Mouse (Mus musculus) MEL (cell line): ENCODE measurements around the gene Gapdh. TPM values are rescaled to one million over a fixed set of nuclear protein-coding genes. Genes with fewer than 3 reads are reported as not detected.
A peak's percentile ranks its signal among the peaks of the same experiment; 100 is the strongest.

Source experiments
- DNase-seq: peaks from one replicate; pipeline ENCODE4 v3.0.0; 2011; ENCODE audit warnings: low read depth, low spot score
- H3K27ac ChIP-seq: 2 replicates; pipeline ENCODE4 v1.5.1; 2012; ENCODE audit warnings: low read depth, mild to moderate bottlenecking, control low read depth, low read length, moderate library complexity; ENCODE audit not compliant: control insufficient read depth
- H3K27me3 ChIP-seq, 2 experiments: fragments of 150-350 bp in 1 of 2; sonication (generic) in 1 of 2; 2 replicates each; pipeline ENCODE4 v1.6.1; 2012; ENCODE audit warnings: low read length in 2 of 2, mild to moderate bottlenecking in 2 of 2, improper control_type of control experiment in 1 of 2, moderate library complexity in 1 of 2; ENCODE audit not compliant: insufficient read depth in 2 of 2, control insufficient read depth in 1 of 2
- H3K36me3 ChIP-seq, 2 experiments: 2 replicates each; pipeline ENCODE4 v1.6.1; 2012 to 2014; ENCODE audit warnings: low read length in 2 of 2, improper control_type of control experiment in 1 of 2, inconsistent platforms in 1 of 2, mild to moderate bottlenecking in 1 of 2; ENCODE audit not compliant: insufficient read depth in 2 of 2, control insufficient read depth in 1 of 2
- H3K4me1 ChIP-seq, 2 experiments: fragments of 150-350 bp in 1 of 2; sonication (generic) in 1 of 2; 2 replicates each; pipeline ENCODE4 v1.6.1; 2012; ENCODE audit warnings: low read length in 2 of 2, improper control_type of control experiment in 1 of 2, mild to moderate bottlenecking in 1 of 2; ENCODE audit not compliant: insufficient read depth in 2 of 2, control insufficient read depth in 1 of 2
- H3K4me3 ChIP-seq, 2 experiments: fragments of 150-350 bp in 1 of 2; sonication (generic) in 1 of 2; 2 replicates each; pipeline ENCODE4 v1.5.1; 2012; ENCODE audit warnings: low read depth in 2 of 2, low read length in 2 of 2, mild to moderate bottlenecking in 2 of 2, moderate library complexity in 2 of 2, control low read depth in 1 of 2, improper control_type of control experiment in 1 of 2; ENCODE audit not compliant: control insufficient read depth in 1 of 2, insufficient read depth in 1 of 2
- H3K79me2 ChIP-seq: 2 replicates; pipeline ENCODE4 v1.6.1; 2012; ENCODE audit warnings: mild to moderate bottlenecking, low read length, moderate library complexity; ENCODE audit not compliant: control insufficient read depth, poor library complexity, insufficient read depth
- H3K9ac ChIP-seq: 2 replicates; pipeline ENCODE4 v1.6.1; 2012; ENCODE audit warnings: low read depth, mild to moderate bottlenecking, control low read depth, low read length, moderate library complexity; ENCODE audit not compliant: control insufficient read depth, poor library complexity, severe bottlenecking
- H3K9me3 ChIP-seq: fragments of 150-350 bp; sonication (generic); replicated peaks from 2 replicates; pipeline ENCODE4 v1.6.1; 2012; ENCODE audit warnings: mild to moderate bottlenecking, low read length, improper control_type of control experiment, moderate library complexity; ENCODE audit not compliant: insufficient read depth
- BHLHE40 ChIP-seq: IDR thresholded peaks from 2 replicates; pipeline ENCODE4 v1.6.1; 2012; ENCODE audit warnings: low read depth, mild to moderate bottlenecking, inconsistent platforms, low read length, improper control_type of control experiment, borderline replicate concordance
- CHD2 ChIP-seq: IDR thresholded peaks from 2 replicates; pipeline ENCODE4 v1.6.1; 2011; ENCODE audit warnings: low read length, improper control_type of control experiment
- CTCF ChIP-seq, 3 experiments: IDR thresholded peaks in 2 of 3; conservative IDR thresholded peaks in 1 of 3; 2 replicates each; pipeline ENCODE4 v1.5.1; 2011 to 2012; ENCODE audit warnings: low read length in 3 of 3, low read depth in 2 of 3, mild to moderate bottlenecking in 2 of 3, improper control_type of control experiment in 1 of 3, inconsistent platforms in 1 of 3, mixed read lengths in 1 of 3, moderate library complexity in 1 of 3; ENCODE audit not compliant: control insufficient read depth in 1 of 3, insufficient read depth in 1 of 3, poor library complexity in 1 of 3, severe bottlenecking in 1 of 3
- E2F4 ChIP-seq: IDR thresholded peaks from 2 replicates; pipeline ENCODE4 v1.6.1; 2011; ENCODE audit warnings: low read depth, low read length, improper control_type of control experiment, borderline replicate concordance
- GABPA ChIP-seq: IDR thresholded peaks from 2 replicates; pipeline ENCODE4 v1.6.1; 2012; ENCODE audit warnings: low read depth, mild to moderate bottlenecking, inconsistent platforms, low read length, improper control_type of control experiment, moderate library complexity
- GATA1 ChIP-seq: IDR thresholded peaks from 2 replicates; pipeline ENCODE4 v1.6.1; 2011; ENCODE audit warnings: low read depth, low read length, improper control_type of control experiment
- HCFC1 ChIP-seq: IDR thresholded peaks from 2 replicates; pipeline ENCODE4 v1.6.1; 2012; ENCODE audit warnings: low read depth, mild to moderate bottlenecking, inconsistent platforms, low read length, improper control_type of control experiment, moderate library complexity
- KAT2A ChIP-seq: conservative IDR thresholded peaks from 2 replicates; pipeline ENCODE4 v1.6.1; 2012; ENCODE audit warnings: low read depth, low read length, improper control_type of control experiment, inconsistent platforms
- MAFK ChIP-seq: IDR thresholded peaks from 2 replicates; pipeline ENCODE4 v1.6.1; 2011; ENCODE audit warnings: low read depth, mild to moderate bottlenecking, low read length, improper control_type of control experiment, borderline replicate concordance
- MEF2A ChIP-seq: IDR thresholded peaks from 2 replicates; pipeline ENCODE4 v1.6.1; 2014; ENCODE audit warnings: low read depth, mild to moderate bottlenecking, inconsistent platforms, low read length, improper control_type of control experiment; ENCODE audit not compliant: poor library complexity, insufficient replicate concordance, severe bottlenecking; ENCODE audit errors: extremely low read depth
- MXI1 ChIP-seq: IDR thresholded peaks from 2 replicates; pipeline ENCODE4 v1.6.1; 2011; ENCODE audit warnings: mild to moderate bottlenecking, low read depth, low read length, improper control_type of control experiment
- MYB ChIP-seq: IDR thresholded peaks from 2 replicates; pipeline ENCODE4 v1.6.1; 2011; ENCODE audit warnings: mild to moderate bottlenecking, low read depth, low read length, improper control_type of control experiment
- NELFE ChIP-seq: IDR thresholded peaks from 2 replicates; pipeline ENCODE4 v1.6.1; 2011; ENCODE audit warnings: low read depth, low read length, improper control_type of control experiment
- NRF1 ChIP-seq: IDR thresholded peaks from 2 replicates; pipeline ENCODE4 v1.6.1; 2014; ENCODE audit warnings: low read depth, mild to moderate bottlenecking, inconsistent platforms, low read length, improper control_type of control experiment, moderate library complexity; ENCODE audit not compliant: poor library complexity, insufficient read depth, severe bottlenecking
- POLR2AphosphoS2 ChIP-seq: IDR thresholded peaks from 2 replicates; pipeline ENCODE4 v1.6.1; 2011; ENCODE audit warnings: low read length, improper control_type of control experiment
- RAD21 ChIP-seq: IDR thresholded peaks from 2 replicates; pipeline ENCODE4 v1.6.1; 2011; ENCODE audit warnings: mild to moderate bottlenecking, low read depth, low read length, improper control_type of control experiment
- TAL1 ChIP-seq: IDR thresholded peaks from 2 replicates; pipeline ENCODE4 v1.6.1; 2012; ENCODE audit warnings: mild to moderate bottlenecking, inconsistent platforms, low read length, moderate library complexity, mixed read lengths
- TCF12 ChIP-seq: IDR thresholded peaks from 2 replicates; pipeline ENCODE4 v1.6.1; 2014; ENCODE audit warnings: low read depth, mild to moderate bottlenecking, inconsistent platforms, low read length, improper control_type of control experiment, moderate library complexity
- USF1 ChIP-seq: IDR thresholded peaks from 2 replicates; pipeline ENCODE4 v1.6.1; 2014; ENCODE audit warnings: low read depth, mild to moderate bottlenecking, inconsistent platforms, low read length, improper control_type of control experiment, moderate library complexity
- USF2 ChIP-seq, 2 experiments: IDR thresholded peaks; 2 replicates each; pipeline ENCODE4 v1.6.1; 2011 to 2012; ENCODE audit warnings: improper control_type of control experiment in 2 of 2, low read length in 2 of 2, borderline replicate concordance in 1 of 2, inconsistent platforms in 1 of 2, low read depth in 1 of 2, mild to moderate bottlenecking in 1 of 2; ENCODE audit not compliant: insufficient read depth in 1 of 2
- ZC3H11A ChIP-seq: IDR thresholded peaks from 2 replicates; pipeline ENCODE4 v1.6.1; 2012; ENCODE audit warnings: low read depth, mild to moderate bottlenecking, inconsistent platforms, low read length, improper control_type of control experiment
- ZKSCAN1 ChIP-seq: IDR thresholded peaks from 2 replicates; pipeline ENCODE4 v1.6.1; 2012; ENCODE audit warnings: low read depth, mild to moderate bottlenecking, inconsistent platforms, low read length, improper control_type of control experiment, moderate library complexity
- ZMIZ1 ChIP-seq: IDR thresholded peaks from 2 replicates; pipeline ENCODE4 v1.6.1; 2012; ENCODE audit warnings: low read depth, mild to moderate bottlenecking, inconsistent platforms, low read length, improper control_type of control experiment, moderate library complexity
- ZNF384 ChIP-seq: IDR thresholded peaks from 2 replicates; pipeline ENCODE4 v1.6.1; 2012; ENCODE audit warnings: low read depth, mild to moderate bottlenecking, inconsistent platforms, low read length, improper control_type of control experiment
- polyA plus RNA-seq, 2 experiments: library from polyadenylated mRNA; stranded (reverse) in 1 of 2; unstranded in 1 of 2; fragments of >175 nt in 1 of 2; fragments of >200 nt in 1 of 2; gene quantifications; 2 replicates each; pipeline versions ENCODE4 v1.2.1 to v1.2.4; 2012; ENCODE audit warnings: low replicate concordance in 2 of 2, low read depth in 1 of 2; ENCODE audit not compliant: insufficient read length in 2 of 2, insufficient read depth in 1 of 2, missing spikeins in 1 of 2
- total RNA-seq: library from RNA; depleted of rRNA; stranded (reverse); fragments of 300-350 nt; gene quantifications from 2 replicates; pipeline ENCODE4 v1.2.3, GENCODE M21; 2012

The Gapdh gene
- total and polyA plus RNA-seq, 3 experiments = 723 to 1,834 TPM; not detected in 1

DNA sequence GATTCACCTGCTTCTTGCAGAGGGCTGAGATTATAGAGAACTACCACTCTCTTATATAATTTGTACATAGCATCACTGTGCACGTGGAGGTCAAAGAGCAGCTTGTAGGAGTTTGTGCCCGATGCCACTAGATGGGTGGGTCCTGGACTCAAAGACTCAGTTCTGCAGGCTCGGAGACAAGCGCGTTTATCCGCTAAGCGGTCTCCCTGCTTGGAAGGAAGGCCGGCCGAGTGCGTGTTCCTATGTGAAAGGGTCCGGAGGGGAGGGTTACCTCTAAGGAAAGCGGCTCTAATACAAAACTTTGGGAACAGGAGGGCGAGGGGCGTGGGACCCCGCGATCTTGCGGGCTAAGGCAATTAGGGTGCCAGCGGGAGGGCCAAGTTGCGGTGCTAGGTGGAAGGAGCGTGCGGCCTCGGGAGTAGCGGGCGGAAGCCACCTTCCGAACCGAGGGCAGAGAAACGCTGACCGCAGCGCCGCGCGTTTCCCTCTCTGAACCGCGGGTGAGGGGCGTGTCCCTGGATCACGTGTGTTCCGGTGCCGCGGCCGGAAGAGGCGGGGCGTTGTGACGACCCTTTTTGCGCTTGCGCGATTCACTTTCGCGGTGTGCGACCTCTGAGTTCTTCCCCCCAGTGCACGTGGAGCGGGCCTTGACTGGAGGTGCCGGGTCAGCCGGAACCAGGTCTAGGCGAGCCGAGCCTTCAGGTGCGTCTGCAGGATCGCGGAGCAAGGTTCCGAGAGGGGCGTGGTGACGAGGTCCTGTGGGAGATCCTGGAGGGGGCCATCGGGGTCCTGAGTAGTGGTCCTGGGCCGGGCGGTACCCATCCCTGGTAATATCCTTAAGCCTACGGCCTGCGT is 34.7 kb downstream of the Gapdh start, which contains the start of gene Nop2 (continued):
- peak; percentile 96 for TF ChIP-seq USF1
- peak; percentile 73 for TF ChIP-seq NRF1
- peak; percentile 24 for TF ChIP-seq CHD2
- TF ChIP-seq HCFC1 = peak; percentile 85
- 0 out of 2 replicates have a peak, but pooled peaks have one; percentile 46 for TF ChIP-seq ZKSCAN1
- no peak for TF ChIP-seq RAD21
- no peak for TF ChIP-seq GABPA
- peak; percentile 91 for TF ChIP-seq ZMIZ1
- no peak for TF ChIP-seq TAL1
- no peak for TF ChIP-seq MAFK
- no peak for TF ChIP-seq MEF2A
- peak; percentile 99 for TF ChIP-seq MXI1
- TF ChIP-seq POLR2AphosphoS2 = peak; percentile 97
- no peak for TF ChIP-seq GATA1
- no peak for TF ChIP-seq ZNF384
- no peak for TF ChIP-seq ZC3H11A
- no peak for TF ChIP-seq MYB
- peak; percentile 35; the same call in 1 of the 2 replicates for TF ChIP-seq KAT2A
- TF ChIP-seq NELFE = peak; percentile 94
- peak in 1 of 2 experiments; percentile 76; a peak in 1 of 4 replicates for TF ChIP-seq USF2 (IDR thresholded peaks at IDR 0.05; ENCODE audit: borderline replicate concordance in 1 of 2, insufficient read depth in 1 of 2, low read depth in 1 of 2, low read length in 2 of 2)
- TF ChIP-seq E2F4 = no peak

DNA sequence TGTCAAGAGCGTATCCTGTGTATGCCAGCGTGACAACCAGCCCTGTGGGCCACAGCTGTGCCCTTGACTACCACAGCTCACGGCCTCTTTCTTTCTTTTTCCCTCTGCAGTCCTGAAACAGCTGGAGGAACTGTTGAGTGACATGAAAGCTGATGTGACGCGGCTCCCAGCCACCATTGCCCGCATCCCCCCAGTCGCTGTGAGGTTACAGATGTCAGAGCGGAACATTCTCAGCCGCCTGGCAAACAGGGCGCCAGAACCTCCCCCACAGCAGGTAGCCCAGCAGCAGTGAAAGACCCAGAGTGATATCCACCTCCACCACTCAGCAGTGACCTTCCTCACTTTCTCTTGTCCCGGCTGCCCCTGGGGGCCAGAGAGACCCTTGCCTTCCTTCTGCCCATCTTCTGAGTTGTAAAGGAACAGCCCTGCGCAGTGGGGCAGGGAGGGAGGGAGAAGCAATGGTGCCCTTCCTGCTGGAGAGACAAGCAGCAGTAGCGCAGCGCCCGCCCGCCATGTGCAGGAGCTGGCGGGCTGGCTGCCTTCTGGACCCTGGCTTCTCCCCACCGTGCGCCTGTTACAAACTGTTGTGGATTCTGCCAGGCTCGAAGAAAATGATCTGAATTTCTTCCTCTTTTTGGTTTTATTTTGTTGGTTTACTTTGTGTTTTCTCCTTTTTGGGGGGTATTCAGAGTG is 36.4 kb downstream of the Gapdh start:
- peaks cover 34% of the 10 kb centered on the region for H3K79me2 ChIP-seq
- no peak overlapping the region for H3K9ac ChIP-seq
- H3K4me3 ChIP-seq = no peak overlapping the region
- H3K36me3 ChIP-seq = peaks cover 18 to 27% of the 10 kb centered on the region in 2 experiments
- no peaks in the 10 kb centered on the region for H3K9me3 ChIP-seq
- TF ChIP-seq USF1 = no peak
- TF ChIP-seq TCF12 = no peak
- TF ChIP-seq CTCF (IDR thresholded peaks at IDR 0.05 in 2 of 3, conservative IDR thresholded peaks at IDR 0.05 in 1 of 3; ENCODE audit: control insufficient read depth in 1 of 3, insufficient read depth in 1 of 3, low read depth in 2 of 3, low read length in 3 of 3, poor library complexity in 1 of 3, severe bottlenecking in 1 of 3) = no peak
- TF ChIP-seq ZC3H11A = no peak
- no peak for TF ChIP-seq BHLHE40
- TF ChIP-seq MEF2A = no peak
- TF ChIP-seq E2F4 = no peak
- no peak for DNase-seq
- H3K4me1 ChIP-seq = peaks cover 7 to 9% of the 10 kb centered on the region in 2 experiments; a peak in 2 of 4 replicates
- no peak overlapping the region for H3K27ac ChIP-seq
- no peaks in the 10 kb centered on the region for H3K27me3 ChIP-seq
